Mouse (Mus musculus): Measurements from ENCODE around the gene Derl3. TPM values are rescaled to one million over a fixed set of nuclear protein-coding genes. Genes with fewer than 3 reads are reported as not detected.

The Derl3 gene
- polyA plus RNA-seq, 1 experiment from 2014 or later, result 1.5 TPM

DNA sequence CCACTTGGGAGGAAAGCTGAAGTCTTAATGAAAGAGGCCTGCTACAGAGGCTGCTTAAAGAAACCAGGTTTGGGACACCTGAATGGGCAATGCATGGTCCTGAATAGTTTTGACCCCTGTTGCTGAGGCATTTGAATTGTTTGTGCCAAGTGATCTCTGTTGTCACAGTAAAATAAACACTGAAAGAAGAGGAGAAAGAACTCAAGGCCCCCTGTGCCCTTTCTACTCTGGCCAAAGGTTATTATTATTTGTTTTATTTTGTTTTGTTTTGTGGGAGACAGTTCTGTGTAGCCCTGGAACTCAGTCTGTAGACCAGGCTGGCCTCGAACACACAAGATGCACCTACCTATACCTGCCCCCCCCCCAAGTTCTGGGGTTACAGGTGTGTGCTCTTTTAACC, 41.8 kb downstream of the Derl3 start:
- Histone ChIP-seq H3K27ac (no peak overlapping the region), H3K4me3 (replicated peaks; ENCODE audit: low read length) (peak overlapping the region; percentile 43), H3K4me2 (replicated peaks) (peak overlapping the region; percentile 69), H3K9me3 (ENCODE audit: control insufficient read depth, low read length) (no peaks in the 10 kb centered on the region), H3K36me3 (replicated peaks; ENCODE audit: control insufficient read depth, insufficient read depth) (no peaks in the 10 kb centered on the region), H3K9ac (peak overlapping the region; percentile 58; the same call in 1 of the 2 replicates), H3K4me1 (replicated peaks; ENCODE audit: control insufficient read depth, insufficient read depth, low read length) (peaks cover 30% of the 10 kb centered on the region), H3K27me3 (ENCODE audit: control insufficient read depth, insufficient read depth, low read length) (peaks cover 11% of the 10 kb centered on the region; the same call in 1 of the 2 replicates)
- no peak for DNase-seq (ENCODE audit: low spot score)
- WGBS, result 80% methylated on average over 1 of the region's 1 CpGs
- ATAC-seq (ENCODE audit: low FRiP score), result no peak

DNA sequence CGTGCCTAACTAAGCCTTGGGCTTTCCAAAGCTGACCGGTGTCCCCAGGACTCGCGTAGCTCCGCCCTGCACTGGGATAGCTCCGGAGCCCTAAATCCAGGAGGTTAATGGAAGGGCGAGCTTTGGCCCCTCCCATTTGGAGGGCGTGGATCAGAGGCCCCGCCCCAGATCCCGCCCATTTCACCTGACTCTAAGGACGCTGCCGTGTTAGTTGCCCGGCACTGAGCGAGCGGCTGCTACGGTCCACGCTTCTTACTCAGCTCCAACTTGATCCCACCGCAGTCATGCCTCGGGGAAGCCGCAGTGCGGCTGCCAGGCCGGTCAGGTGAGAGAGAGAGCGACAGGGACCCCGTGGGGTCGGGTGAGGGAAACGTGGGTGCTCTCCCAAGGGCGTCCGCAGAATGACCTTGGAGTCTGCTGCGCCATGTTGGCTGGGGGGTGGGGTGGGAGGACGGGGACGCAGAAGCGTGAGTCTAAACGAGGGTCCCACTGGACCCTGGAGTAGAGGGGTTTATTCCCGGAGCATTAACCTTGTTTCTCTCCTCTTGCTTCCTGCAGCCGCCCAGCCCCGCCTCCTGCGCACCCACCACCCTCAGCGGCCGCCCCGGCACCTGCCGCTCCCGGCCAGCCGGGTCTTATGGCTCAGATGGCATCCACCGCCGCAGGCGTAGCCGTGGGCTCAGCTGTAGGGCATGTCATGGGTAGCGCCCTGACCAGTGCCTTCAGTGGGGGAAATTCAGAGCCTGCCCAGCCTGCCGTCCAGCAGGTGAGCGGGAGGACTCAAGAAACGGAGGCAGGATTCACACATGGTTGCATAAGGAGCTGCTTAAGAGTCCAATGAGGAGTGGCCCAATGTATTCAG, 42.7 kb downstream of the Derl3 start, which contains the start of gene Mmp11:
Gene Mmp11, minus strand, starts transcription at position 817 of the 862 bp plus-strand sequence.
- DNase-seq (ENCODE audit: low spot score) (peak; percentile 75), ATAC-seq (ENCODE audit: low FRiP score) (peak; percentile 57)
- Histone ChIP-seq H3K4me1 (replicated peaks; ENCODE audit: control insufficient read depth, insufficient read depth, low read length) (peaks cover 31% of the 10 kb centered on the region), H3K9me3 (ENCODE audit: control insufficient read depth, low read length) (no peaks in the 10 kb centered on the region), H3K27me3 (ENCODE audit: control insufficient read depth, insufficient read depth, low read length) (peaks cover 11% of the 10 kb centered on the region; the same call in 1 of the 2 replicates), H3K4me2 (replicated peaks) (peak within 1 kb of the TSS; percentile 69), H3K4me3 (replicated peaks; ENCODE audit: low read length) (peak within 1 kb of the TSS; percentile 43), H3K9ac (peak within 1 kb of the TSS; percentile 58), H3K36me3 (replicated peaks; ENCODE audit: control insufficient read depth, insufficient read depth) (no peaks in the 10 kb centered on the region), H3K27ac (no peak within 1 kb of the TSS)
- WGBS, result 1% methylated on average over 51 of the region's 51 CpGs

DNA sequence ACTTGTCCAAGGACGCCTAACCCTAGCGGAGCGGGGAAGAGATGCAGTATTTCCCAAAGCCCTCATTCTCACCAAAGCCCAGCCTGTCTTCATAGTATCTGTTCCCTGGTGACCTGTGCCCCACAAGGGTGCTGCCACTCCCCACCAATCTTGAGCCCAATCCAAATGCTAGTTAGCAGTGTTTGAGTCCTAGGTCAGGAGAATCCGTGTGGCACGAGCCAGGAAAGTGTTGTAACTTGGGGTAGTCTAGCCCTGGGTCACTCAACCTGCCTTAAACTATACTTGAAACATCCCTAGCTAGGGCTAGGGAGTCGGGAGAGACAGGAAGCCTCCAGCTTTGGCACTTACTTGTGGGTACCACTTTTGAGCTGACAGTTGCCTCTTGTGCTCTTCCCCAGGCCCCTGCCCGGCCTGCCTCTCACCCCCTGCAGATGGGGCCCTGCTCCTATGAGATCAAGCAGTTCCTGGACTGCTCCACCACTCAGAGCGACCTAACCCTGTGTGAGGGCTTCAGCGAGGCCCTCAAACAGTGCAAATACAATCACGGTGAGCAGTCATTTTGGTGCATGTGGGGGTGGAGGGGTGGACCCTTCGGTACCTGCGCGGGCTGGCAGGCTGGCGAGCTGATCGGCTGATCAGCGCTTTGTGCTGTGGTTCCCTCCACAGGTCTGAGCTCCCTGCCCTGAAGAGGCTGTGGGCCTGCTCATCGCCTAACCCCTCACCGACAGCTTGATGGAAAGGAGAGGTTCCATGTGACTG, 43.9 kb downstream of the Derl3 start:
- H3K4me3 ChIP-seq (replicated peaks; ENCODE audit: low read length), result no peak overlapping the region

DNA sequence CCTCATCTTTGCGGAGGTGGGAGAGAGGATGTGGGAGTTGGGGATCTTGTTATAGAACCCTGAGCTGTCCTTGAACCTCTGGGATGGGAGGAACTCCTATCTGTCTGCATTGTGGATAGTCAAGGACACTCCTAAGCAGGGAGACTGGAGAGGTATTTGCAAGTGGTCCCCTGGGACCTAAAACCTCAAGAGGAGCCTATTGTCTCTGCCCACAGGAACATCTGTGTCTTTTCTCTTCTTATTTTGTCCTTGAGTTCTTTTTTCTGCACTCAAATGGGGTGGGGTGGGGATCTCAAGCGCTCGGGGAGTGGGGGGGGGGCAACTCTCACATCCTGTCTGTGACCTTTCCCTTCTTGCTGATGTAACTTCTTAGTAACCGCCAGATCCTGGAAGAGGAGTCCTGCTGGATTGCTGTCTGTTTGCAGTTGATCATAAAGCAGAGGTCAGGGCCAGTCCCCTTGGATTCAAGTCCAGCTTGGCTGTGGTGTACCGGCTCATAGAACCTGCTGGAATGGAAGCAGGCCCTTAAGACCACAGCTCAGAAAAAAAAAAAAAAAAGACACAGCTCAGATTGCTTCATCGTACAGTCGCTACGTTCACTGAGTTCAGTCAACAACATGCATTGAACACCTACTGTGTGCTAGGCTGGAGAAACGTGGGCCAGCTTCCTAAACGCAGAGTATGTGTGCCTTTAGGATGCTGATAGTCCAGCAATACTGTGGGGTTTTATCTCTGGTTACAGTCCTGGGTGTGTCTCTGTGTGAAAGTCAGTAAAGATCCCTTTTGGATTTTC, 44.8 kb downstream of the Derl3 start:
- Histone ChIP-seq H3K9ac (no peak overlapping the region), H3K9me3 (ENCODE audit: control insufficient read depth, low read length) (no peaks in the 10 kb centered on the region), H3K4me3 (replicated peaks; ENCODE audit: low read length) (no peak overlapping the region), H3K27ac (no peak overlapping the region), H3K27me3 (ENCODE audit: control insufficient read depth, insufficient read depth, low read length) (peaks cover 11% of the 10 kb centered on the region; the same call in 1 of the 2 replicates), H3K4me1 (replicated peaks; ENCODE audit: control insufficient read depth, insufficient read depth, low read length) (0 out of 2 replicates have a peak, but pooled peaks cover 13% of the 10 kb centered on the region), H3K36me3 (replicated peaks; ENCODE audit: control insufficient read depth, insufficient read depth) (no peaks in the 10 kb centered on the region), H3K4me2 (replicated peaks) (no peak overlapping the region)
- no peak for DNase-seq (ENCODE audit: low spot score)
- no peak for ATAC-seq (ENCODE audit: low FRiP score)
- 52% methylated on average over 10 of the region's 10 CpGs for WGBS

More for the DNA sequence above, 43.9 kb downstream of the Derl3 start:
- peak overlapping the region; percentile 69; the same call in 1 of the 2 replicates for H3K4me2 ChIP-seq (replicated peaks)
- H3K27ac ChIP-seq, result no peak overlapping the region
- ATAC-seq (ENCODE audit: low FRiP score) (no peak), DNase-seq (ENCODE audit: low spot score) (no peak)
- H3K4me1 ChIP-seq (replicated peaks; ENCODE audit: control insufficient read depth, insufficient read depth, low read length), result peaks cover 20% of the 10 kb centered on the region
- no peaks in the 10 kb centered on the region for H3K36me3 ChIP-seq (replicated peaks; ENCODE audit: control insufficient read depth, insufficient read depth)
- peaks cover 11% of the 10 kb centered on the region; the same call in 1 of the 2 replicates for H3K27me3 ChIP-seq (ENCODE audit: control insufficient read depth, insufficient read depth, low read length)
- no peak overlapping the region for H3K9ac ChIP-seq
- no peaks in the 10 kb centered on the region for H3K9me3 ChIP-seq (ENCODE audit: control insufficient read depth, low read length)
- 34% methylated on average over 18 of the region's 18 CpGs for WGBS

DNA sequence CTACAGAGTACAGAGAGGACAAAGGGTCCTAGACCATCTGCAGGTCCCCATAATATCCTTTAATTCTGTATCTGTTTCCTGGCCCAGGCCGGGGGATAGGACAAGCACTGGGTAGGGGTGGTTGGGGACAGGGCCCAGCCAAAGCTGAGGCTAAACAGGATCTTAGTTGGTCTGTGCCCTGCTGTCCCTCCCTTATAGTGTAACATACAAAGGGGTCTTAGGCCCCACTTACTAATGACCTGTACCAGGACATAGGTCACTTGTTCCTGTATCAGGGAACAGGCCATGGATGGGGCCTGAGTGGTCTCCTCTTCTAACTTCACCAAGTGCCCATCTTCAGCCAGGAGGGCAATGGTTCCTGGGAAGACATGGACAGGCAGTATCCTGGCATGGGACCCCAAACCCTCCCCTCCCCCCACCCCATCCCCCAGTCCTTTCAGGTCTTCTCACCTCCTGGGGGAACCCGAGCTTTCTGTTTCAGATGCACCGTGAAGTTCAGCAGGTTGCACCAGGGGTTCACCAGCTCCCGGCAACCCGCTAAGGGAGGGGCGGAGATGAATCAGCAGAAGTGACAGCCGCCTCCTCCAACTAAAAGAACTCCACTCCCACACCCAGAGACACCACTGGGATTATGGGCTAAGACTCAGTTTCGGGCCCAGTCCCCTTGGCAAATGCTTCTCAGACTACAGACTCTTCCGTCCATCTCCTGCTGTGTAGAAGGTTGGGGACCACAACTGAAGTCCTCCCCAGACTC, 46.4 kb downstream of the Derl3 start:
- Histone ChIP-seq H3K27ac (no peak overlapping the region), H3K9ac (no peak overlapping the region), H3K27me3 (ENCODE audit: control insufficient read depth, insufficient read depth, low read length) (peaks cover 11% of the 10 kb centered on the region; the same call in 1 of the 2 replicates), H3K4me1 (replicated peaks; ENCODE audit: control insufficient read depth, insufficient read depth, low read length) (peaks cover 13% of the 10 kb centered on the region; the same call in 1 of the 2 replicates), H3K4me3 (replicated peaks; ENCODE audit: low read length) (no peak overlapping the region), H3K36me3 (replicated peaks; ENCODE audit: control insufficient read depth, insufficient read depth) (no peaks in the 10 kb centered on the region), H3K9me3 (ENCODE audit: control insufficient read depth, low read length) (no peaks in the 10 kb centered on the region), H3K4me2 (replicated peaks) (no peak overlapping the region)
- DNase-seq (ENCODE audit: low spot score) (no peak), ATAC-seq (ENCODE audit: low FRiP score) (no peak)
- 43% methylated on average over 9 of the region's 9 CpGs for WGBS

DNA sequence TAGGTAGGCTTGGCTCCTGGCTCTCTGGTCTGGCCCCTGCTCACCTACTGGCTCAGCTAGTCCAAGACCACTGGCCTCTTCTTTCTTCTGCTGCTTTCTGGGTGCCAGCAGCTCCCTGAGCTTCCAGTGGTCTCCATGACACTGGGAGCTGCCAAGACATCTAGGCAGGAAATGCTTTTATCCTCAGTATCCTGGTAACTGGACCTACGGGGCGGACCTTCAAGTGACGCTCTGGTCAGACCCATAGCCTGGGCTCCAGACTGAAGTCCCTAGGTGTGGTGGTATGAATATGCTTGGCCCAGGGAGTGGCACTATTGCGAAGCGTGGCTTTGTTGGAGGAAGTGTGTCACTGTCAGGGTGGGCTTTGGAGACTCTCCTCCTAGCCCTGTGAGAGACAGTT, 47.3 kb downstream of the Derl3 start, which contains the start of gene Gm867:
Gene Gm867, minus strand, starts transcription at position 153 of the 400 bp plus-strand sequence.
- WGBS, result 61% methylated on average over 5 of the region's 5 CpGs
- DNase-seq (ENCODE audit: low spot score), result no peak
- Histone ChIP-seq H3K36me3 (replicated peaks; ENCODE audit: control insufficient read depth, insufficient read depth) (no peaks in the 10 kb centered on the region), H3K4me1 (replicated peaks; ENCODE audit: control insufficient read depth, insufficient read depth, low read length) (peaks cover 10% of the 10 kb centered on the region; the same call in 1 of the 2 replicates), H3K4me3 (replicated peaks; ENCODE audit: low read length) (no peak within 1 kb of the TSS), H3K4me2 (replicated peaks) (no peak within 1 kb of the TSS), H3K27ac (no peak within 1 kb of the TSS), H3K27me3 (ENCODE audit: control insufficient read depth, insufficient read depth, low read length) (peaks cover 11% of the 10 kb centered on the region; the same call in 1 of the 2 replicates), H3K9me3 (ENCODE audit: control insufficient read depth, low read length) (no peaks in the 10 kb centered on the region), H3K9ac (no peak within 1 kb of the TSS)
- ATAC-seq (ENCODE audit: low FRiP score), result no peak

DNA sequence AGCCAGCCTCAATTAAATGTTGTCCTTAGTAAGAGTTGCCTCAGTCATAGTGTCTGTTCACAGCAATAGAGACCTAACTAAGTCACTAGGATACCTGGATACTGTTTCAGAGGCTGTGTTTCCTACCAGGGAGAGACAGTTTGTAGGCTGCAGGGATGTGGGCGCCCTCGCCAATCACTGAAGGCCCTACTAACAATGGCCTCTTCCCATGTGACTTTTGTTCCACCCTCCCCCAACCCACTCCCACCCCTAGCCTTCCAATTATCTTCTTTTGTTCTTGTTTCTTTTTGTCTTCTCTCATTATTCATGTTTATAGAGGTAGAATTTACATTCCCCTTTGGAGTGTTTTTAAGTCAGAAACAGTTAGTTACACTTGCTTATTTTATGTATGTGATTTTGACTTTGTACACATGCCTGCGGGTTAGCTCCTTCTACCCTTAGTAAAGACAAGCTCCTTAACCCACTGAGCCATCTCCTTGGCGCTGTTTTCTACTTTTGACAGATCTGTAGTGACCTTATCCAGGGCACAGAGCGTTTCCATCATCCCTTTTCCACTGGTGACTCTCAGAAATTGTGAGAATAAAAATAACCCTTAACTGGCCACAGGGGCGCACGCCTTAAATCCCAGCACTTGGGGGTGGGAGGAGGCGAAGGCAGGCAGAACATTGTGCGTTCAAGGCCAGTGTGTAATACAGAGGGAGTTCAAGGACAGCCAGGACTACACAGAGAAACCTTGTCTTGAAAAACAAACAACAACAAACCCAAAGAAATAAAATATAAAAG, 48.0 kb downstream of the Derl3 start:
- Histone ChIP-seq H3K9ac (no peak overlapping the region), H3K27ac (no peak overlapping the region), H3K4me1 (replicated peaks; ENCODE audit: control insufficient read depth, insufficient read depth, low read length) (peaks cover 5% of the 10 kb centered on the region; the same call in 1 of the 2 replicates), H3K27me3 (ENCODE audit: control insufficient read depth, insufficient read depth, low read length) (peaks cover 11% of the 10 kb centered on the region; the same call in 1 of the 2 replicates), H3K9me3 (ENCODE audit: control insufficient read depth, low read length) (no peaks in the 10 kb centered on the region), H3K36me3 (replicated peaks; ENCODE audit: control insufficient read depth, insufficient read depth) (no peaks in the 10 kb centered on the region), H3K4me3 (replicated peaks; ENCODE audit: low read length) (no peak overlapping the region), H3K4me2 (replicated peaks) (no peak overlapping the region)
- ATAC-seq (ENCODE audit: low FRiP score) (no peak), DNase-seq (ENCODE audit: low spot score) (no peak)
- 61% methylated on average over 9 of the region's 9 CpGs for WGBS

Data from hindbrain, embryonic 14.5 days (tissue).